Mouse (Mus musculus) frontal cortex, postnatal 25 days (tissue): ENCODE results near the gene Gtf2i.
A peak's percentile ranks its signal among the peaks of the same experiment; 100 is the strongest.

Experiments used
- DNase-seq, 2 experiments: peaks; one replicate each; pipeline ENCODE4 v3.0.0; 2022; ENCODE audit warnings: low spot score in 2 of 2

Gtf2i gene

DNA sequence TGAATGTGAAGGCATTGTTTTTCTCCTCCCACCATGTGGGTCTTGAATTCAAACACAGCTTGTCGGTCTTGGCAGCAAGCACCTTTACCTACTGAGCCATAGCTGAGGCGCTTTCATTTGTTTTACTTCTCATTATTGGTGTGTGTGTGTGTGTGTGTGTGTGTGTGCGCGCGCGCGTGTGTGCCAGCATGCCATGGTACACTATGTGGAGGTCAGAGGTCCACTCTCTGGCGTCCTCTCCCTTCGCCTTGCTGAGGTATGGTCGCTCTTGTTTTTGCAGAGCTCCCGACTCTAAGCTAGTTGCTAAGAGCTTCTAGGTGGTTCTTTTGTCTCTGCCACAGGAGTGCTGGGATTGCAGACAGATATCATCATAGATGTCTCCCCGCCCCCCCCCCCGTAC is 7.8 kb upstream of the Gtf2i start:
- DNase-seq: no peak

DNA sequence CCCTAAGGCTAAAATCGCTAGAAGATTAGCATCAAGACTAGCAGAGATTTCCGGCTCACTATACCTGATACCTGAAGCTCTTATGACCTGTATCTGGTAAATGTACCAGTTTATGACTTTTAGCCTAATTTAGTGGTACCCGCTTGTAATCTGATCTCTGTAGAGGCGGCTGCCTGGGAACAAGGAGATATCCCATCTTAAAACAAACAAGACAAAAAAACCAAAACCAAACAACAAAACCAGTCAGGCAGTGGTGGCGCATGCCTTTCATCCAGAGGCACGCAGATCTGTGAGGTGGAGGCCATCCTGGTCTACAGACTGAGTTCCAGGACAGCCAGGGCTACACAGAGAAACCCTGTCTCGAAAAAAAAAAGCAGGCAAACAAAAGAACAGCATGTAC is 7.1 kb upstream of the Gtf2i start:
- no peak for DNase-seq

DNA sequence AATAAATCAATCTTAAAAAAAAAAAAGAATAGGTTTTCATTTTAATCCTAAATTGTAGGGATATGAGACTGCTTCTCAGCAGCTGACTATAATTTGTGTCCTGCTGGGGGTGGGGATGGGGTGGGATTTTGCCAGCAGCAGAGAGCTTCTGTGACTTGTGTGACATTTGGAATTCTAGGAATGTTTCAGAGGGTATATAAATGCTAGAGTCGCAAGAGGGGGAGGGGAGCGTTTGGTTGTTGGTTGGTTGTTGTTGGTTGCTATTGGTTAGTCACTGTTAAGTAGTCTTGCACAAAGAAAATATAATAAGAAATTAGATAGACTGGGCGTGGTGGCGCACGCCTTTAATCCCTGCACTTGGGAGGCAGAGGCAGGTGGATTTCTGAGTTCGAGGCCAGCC is 4.3 kb upstream of the Gtf2i start:
- no peak for DNase-seq

DNA sequence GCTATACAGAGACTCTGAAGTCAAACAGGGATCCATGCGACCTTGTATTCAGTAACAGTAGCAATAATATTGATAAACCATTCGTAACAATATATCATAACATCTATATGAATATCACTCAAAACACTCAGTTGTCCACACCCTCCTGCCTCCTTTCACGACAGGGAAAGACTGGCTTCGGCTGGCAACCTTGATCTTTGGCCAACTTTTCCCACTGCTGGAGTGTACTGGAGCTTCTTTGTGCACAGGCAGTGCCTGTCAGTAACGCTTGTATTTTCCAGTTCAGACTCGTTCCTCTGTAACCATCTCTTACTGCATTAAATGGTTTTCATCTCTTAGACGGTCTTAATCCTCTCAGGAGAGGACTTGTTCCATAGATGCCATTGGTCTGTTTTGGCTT is 2.2 kb upstream of the Gtf2i start:
- no peak for DNase-seq

DNA sequence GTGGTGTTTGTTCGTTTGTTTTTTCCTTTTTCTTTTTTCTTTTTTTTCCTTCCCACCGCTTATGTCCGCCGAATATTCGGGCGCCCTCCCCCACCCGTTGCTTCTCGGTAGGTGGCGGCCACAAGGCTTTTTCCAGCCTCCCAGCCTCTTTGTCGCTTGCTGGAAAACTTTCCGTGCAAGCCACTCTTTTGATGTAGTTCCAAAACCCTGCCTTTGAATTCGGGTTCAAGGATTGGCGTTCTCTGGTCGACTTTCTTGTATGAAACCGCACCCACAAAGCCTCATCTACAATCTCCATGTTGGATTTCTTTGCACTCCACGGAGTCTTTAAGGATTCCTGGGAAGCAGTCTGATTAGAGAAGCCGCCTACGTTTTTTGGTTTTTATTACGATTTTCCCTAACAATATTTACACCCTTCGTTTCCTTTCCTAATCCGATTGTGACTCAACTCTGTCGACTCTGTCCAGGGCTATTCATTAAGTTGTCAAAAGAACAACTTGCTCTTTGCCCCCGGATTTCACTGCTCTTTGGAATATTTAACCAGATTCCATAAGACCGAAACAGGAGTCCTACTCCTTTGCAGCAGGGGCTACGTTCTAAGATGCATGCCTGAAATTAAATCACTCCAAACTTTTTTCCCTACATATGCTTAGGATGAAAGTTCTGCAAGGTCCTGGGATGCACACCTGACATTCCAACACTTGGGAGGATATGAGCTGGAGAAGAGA is 1.2 kb upstream of the Gtf2i start:
- peak in 1 of 2 experiments; percentile 38 for DNase-seq

DNA sequence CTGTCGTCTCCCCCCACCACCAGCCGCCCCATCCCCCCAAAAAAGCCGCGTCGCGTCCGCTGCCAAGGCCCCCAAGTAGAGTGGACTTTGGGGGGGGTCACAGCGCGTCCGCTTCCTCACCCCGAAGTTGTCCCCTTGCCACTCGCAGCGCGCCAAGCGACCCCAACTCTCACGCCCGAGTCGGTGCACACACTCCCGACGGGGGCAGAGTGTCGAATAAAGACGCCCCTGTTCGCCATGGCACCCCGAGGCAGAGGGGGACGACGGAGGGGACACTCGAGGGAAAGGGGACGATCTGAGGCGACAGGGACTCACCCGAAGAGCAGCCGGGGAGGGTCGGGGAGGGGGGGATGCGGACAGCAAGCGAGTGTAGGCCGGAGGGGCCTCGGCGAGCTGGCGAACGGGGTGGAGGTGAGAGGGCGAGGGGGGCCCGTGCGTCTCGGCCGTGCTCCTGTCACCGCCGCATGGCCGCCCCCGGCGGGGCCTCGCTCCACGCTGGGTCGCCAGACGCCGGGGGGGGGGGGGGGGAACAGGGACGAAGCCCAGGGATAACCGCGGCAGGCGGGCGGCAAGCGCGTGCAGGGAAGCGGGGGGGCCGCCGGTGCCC is 389 bp downstream of the Gtf2i start:
- no peak for DNase-seq

DNA sequence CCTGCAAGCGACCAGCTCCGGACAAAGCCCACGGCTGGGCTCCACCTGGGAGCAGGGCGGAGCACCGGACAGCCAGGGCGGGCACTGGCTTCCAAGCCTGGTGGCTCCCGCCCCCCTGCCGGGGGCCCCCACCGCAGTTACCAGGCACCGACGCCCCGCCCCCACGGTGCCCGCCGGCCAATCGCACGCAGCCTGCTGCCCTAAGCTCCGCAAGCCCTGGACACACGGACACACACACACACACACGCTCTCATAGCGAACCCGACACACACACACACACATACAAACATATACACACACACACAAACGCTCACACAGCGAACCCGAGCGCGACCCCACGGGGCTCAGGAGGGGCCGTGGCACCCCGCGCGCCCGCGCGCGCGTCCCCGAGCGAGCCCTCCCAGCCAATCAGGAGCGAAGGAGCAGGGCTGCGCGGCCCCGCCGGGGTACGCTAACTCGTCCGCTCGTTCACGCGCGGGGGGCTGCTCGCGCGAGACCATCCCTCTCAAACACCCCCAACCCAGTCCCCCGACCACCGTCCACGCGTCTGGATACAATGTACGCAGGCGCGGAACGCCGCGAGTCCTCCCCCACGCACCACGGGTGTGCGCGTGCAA is 1.0 kb downstream of the Gtf2i start:
- DNase-seq: peak; percentile 80 to 85

DNA sequence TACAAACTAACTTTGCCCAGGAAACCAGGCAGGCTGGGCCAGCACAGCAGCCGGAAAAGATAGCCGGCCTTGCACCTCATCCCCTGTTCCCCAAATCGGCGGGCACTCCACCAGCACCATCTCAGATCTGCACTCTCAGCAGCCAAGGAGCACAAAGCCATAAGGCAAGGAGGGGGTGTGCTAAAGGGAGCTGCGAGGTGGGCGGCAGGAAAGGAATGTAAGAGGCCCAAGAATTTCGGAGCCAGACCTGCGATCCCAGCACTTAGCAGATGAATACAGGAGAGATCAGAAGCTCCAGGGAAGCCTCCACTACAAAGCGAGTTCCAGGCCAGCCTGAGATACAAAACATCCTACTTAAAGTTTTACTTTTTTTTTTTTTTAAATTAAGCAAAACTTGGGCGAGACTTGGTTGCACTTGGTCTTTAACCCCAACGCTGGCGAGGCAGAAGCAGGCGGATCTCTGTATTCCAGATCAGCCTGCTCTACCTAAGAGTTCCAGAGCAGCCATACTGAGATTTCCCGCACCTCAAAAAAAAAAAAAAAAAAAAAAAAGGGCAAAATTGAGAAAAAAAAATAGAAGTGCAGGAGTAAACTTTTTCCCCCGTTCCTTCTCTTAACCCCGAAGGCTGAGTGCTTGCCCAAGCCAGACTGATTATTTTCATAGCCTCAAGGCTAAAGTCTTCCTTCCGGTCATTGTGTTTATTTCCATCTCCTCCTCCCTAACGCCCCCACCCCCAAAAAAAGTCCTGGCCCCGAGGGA is 1.7 kb downstream of the Gtf2i start:
- DNase-seq: peak; percentile 32 to 35

DNA sequence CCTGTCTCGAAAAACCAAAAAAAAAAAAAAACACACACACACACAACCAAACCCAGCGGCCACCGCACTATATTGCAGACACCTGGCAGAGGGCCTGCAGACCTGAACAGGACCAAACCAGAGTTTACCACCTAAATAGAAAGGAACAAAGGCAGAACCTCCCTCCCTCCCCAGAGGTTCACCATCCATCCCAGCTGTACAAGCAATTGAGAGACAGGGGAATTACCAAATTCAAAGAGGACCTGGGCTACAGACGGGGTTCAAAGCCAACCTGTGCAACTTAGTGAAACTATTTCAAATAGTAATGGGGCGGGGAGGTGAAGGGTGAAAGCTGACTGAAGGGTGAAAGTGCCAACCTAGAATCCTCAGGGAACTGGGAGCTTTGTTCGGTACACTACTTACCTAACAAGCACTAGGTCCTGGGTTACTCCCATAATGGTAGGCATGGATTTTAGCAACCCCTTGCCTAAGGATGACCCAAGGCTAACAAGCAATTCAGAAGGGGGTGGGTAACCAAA is 2.6 kb downstream of the Gtf2i start:
- DNase-seq: no peak

DNA sequence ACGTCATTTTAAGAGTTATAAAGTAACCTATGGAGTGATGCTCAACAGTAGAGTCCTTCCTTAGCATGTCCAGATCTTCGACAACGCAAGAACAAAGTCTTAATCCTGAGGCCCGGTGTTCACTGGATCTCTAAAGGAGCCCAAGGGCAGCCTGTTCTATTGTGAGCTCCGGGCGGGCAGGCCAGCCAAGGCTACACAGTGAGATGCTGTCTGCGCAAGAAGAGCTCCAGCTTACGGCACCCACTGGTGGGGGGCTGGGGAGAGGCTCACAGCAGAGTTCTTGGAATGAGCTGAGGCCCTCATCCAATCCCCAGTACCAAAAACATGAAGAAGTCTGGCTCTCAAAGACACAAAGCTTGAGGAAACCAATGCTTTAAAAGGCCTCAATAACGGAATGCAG is 4.4 kb downstream of the Gtf2i start:
- no peak for DNase-seq

DNA sequence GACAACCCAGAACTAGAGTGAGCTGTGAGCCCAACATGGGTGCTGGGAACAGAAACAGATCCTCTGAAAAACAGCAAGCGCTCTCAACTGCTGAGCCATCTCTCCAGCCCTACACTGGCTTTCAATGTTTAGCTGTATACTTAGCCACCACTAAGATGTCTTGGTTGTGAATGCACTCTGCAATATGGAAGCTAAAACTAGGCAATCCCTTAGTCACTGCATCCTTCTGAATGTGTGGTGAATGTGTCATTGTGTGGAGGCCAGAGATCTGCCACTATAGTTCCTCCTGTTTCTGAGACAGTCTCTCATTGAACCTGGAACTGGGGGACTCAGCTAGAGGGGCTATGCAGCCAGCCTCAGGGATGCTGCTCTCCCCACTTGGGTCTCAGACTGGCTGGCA is 5.2 kb downstream of the Gtf2i start:
- no peak for DNase-seq

DNA sequence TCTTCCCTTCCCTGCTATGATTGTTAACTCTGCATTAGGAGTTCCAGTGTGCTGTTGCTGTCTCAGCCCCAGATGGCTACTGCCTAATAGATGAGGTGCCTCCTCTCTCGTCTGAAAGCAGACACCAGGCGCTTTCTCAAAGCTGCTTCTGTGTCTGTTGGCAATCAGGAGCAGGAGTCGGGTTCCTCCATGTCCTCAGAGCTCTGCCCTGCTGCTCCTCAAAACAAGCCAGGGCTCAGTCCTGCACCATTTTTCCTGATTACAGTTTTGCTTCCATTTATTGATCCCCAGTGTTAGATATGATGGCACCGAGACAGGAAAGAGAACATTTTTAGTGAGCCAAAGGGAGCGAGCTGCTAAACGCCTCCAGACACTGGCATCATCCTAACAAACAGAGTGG is 9.9 kb downstream of the Gtf2i start:
- DNase-seq: no peak

DNA sequence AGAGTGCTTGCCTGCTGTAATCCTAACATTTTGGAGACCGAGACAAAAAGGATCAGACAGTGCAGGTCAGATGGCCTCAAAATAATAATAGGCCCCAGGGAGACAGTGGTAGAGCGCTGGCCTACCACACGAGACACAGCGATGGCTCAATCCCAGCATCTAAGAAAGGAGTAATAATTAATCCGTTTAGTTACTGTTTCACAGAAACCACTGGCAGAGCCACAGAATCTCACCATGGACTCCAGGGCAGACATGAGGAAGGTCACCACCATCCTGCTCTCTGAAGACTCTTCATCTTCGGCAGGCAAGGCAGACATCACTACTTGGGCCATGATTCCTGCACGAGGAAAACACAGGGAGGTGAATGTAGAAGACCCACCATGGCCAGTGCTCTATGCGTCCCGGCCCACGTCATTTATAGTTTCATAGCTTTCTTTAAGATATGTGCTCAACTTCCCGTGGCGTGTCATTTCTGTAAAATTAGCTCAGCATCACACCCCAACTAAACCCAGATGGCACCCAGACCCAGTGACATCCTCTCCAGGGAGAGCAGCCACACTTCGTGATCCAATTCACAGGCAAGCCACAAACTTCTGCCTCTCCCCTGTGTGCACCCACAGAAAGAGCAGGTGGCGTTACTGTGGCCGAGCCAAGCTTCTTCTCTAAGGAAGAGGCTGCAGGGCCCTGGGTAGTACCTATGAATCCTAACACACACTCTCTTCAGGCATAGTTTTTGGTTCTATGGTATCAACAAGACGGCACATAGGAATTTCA is 19.1 kb downstream of the Gtf2i start:
- DNase-seq: no peak

DNA sequence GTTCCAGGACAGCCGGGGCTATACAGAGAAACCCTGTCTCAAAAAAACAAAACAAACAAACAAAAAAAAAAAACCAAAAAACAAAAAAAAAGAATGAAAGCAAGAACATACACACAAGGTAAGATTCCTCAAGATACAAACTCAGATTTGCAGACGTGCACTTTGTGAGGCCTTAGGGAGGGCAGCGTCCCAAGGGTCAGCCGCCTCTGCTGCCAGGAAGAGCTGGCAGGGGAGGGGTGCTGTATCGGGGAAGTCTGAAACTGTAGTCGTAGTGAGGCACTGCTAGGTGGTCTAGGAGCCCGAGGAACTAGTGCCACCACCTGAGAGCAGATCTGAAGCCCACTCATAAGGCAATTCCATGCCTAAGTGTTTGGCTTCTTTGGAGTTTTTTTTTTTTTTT is 20.0 kb downstream of the Gtf2i start:
- DNase-seq: no peak

DNA sequence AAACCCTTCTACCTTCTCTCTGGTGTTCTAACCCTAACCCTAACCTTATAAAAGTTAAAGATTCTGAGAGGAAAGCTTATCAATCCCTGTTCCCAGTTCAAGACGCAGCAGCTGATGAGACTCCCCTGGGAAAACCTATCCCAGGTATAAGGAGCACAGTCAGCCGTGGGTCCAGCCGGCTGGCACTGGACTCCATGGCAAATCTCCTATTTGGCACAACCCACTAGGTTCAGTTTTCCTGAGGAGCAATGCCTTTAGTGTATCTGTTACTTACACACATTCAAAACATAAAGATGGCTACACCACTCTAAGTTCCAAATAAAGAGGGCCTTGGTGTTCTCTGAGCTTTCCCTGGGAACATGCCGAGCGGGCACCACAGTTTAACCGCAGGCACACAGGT is 23.5 kb downstream of the Gtf2i start:
- no peak for DNase-seq

DNA sequence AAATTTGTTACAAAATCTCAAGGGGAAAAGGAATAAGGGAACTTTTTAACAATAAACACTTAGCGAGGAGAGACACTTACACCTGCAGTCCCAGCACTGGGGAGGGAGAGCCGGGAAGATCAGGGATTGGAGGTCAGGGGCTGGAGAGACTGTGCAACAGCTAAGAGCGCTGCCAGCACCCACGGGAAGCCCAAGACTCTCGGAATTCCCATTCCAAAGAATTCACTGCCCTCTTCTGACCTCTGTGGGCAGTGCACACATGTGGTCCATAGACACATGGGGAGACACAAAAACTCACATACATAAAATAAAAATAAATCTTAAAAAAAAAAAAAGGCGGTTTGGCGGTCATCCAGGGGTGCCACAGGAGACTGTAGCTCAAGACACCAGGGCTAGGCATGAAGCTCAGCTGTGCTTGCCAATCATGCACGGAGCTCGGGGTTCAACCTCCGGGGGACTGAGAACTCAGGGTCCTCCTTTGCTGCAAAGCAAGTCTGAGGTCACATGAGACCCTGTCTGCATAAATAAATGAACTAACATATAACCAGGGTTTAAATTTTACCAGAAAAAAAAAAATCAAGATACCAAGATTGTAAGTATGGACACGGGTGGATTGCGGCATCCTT is 24.5 kb downstream of the Gtf2i start:
- DNase-seq: no peak

DNA sequence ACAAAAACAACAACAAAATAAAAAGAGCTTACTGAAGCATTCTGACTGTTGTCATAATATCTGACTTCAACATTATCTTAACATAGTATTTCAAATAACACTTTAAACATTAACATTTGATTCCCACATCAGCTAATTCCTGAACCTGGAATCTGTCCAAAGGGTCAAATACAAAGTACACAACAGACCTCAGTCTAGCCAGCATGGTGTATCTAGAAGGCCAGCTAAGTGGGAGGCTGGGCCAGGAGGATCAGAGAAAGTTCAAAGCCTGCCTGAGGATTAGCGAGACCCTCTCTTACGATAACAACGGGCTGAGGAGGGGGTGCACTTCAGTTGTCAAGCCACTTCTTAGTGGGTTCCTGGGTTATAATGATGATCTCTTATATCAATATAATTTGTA is 26.5 kb downstream of the Gtf2i start:
- no peak for DNase-seq

DNA sequence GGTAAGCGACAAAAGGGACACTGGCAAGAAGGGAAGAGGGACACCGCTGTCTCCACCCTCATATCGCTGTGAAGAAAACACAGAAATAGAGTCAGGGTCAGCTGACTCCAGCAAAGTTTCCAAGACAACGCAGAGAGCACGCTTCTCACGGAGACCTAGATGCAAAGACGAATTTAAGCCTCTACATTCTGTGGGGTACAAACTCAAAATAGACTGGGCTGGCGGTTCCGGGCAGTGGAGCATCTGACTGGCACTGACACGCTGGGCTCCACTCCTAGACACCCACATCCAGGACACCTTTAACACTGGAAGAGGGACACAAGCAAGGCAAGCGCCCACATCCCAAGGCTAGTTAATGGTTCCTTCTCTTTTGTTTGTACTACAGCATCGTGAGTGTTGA is 29.6 kb downstream of the Gtf2i start:
- DNase-seq: no peak

DNA sequence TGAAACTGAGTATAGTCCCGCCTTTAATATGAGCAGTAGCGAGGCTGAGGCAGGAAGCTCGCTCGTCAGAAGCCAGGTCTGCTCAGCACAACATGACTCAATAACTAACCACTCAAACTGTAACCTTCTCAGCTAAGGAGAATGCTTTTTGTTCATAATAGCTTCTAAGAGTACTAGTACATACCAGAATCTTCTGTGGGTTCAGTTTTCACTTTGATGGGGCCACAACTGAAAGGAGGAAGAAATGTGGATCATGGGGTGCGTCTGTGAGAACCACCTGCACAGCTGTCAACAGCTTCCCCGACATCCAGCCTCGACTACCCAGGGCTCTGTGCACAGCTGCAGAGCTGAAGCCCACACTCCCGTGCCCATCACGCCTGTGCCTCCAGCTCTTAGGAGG is 32.0 kb downstream of the Gtf2i start:
- DNase-seq: no peak

DNA sequence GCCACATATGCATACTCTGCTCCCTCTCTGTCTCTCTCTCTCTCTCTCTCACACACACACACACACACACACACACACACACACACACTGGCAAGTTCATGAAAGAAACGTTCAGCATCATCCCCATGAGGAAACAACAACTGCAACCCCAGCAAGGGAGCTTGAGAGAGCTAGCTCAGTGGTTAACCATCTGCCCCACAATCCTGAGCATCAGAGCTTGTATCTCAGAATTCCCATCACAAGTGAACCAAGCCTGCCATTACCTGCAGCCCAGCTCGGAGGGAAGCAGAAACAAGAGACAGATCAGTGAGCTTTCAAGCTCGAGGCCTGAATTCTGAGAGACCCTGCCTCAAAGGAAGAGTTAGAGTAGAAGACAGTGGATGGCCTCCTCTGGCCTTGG is 32.5 kb downstream of the Gtf2i start:
- no peak for DNase-seq

DNA sequence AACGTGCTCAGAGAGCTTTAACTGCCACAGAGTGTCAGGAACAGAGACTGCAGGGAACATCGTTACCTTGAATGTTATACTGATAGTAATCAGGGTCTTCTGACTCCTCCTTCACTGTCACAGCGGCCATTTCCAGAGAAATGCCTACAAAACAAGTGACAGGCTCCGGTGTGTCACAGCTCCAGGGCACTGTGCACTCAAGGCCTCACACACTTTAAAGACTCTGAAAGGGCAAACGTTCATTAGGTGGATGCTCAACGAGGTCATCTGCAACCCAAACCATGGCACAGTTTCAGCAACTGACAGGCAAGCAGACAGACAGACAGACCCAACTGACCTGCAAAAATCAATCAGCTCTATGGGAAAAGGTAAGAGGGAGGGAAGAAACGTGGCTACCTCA is 35.2 kb downstream of the Gtf2i start:
- no peak for DNase-seq
